Mouse (Mus musculus): ENCODE measurements around the gene Plcd1. TPM values are rescaled to one million over a fixed set of nuclear protein-coding genes. Genes with fewer than 3 reads are reported as not detected.

Plcd1 gene
- total and polyA plus RNA-seq, 3 experiments = 0.36 TPM; not detected in 2

- Histone ChIP-seq H3K9me3 (replicated peaks; ENCODE audit: insufficient read depth, low read length) (no peaks in the 10 kb centered on the region), H3K9ac (ENCODE audit: control insufficient read depth, low read depth, low read length, poor library complexity, severe bottlenecking) (no peak overlapping the region), H3K36me3 (ENCODE audit: control insufficient read depth in 1 of 2, insufficient read depth in 2 of 2, low read length in 2 of 2) (no peaks in the 10 kb centered on the region), H3K27me3 (ENCODE audit: control insufficient read depth in 1 of 2, insufficient read depth in 2 of 2, low read length in 2 of 2) (no peaks in the 10 kb centered on the region), H3K4me1 (ENCODE audit: control insufficient read depth in 1 of 2, insufficient read depth in 2 of 2, low read length in 2 of 2) (0 out of 4 replicates have a peak, but pooled peaks cover 0 to 5% of the 10 kb centered on the region in 2 experiments), H3K27ac (ENCODE audit: control insufficient read depth, low read depth, low read length) (no peak overlapping the region), H3K79me2 (ENCODE audit: control insufficient read depth, insufficient read depth, low read length, poor library complexity) (no peaks in the 10 kb centered on the region), H3K4me3 (ENCODE audit: control insufficient read depth in 1 of 2, insufficient read depth in 1 of 2, low read depth in 2 of 2, low read length in 2 of 2) (no peak overlapping the region)
- no peak for DNase-seq (ENCODE audit: low read depth, low spot score)
- no peak for TF ChIP-seq JUND (IDR thresholded peaks at IDR 0.05; ENCODE audit: low read depth, low read length)
- TF ChIP-seq ZMIZ1 (IDR thresholded peaks at IDR 0.05; ENCODE audit: low read depth, low read length) = no peak
These were observed 9.3 kb downstream of the Plcd1 start for GRCm38 (mm10) chr9:119083966-119084365.

GRCm38 (mm10) chr9:119082656-119083430 is 10.5 kb downstream of the Plcd1 start:
- Histone ChIP-seq H3K4me3 (ENCODE audit: control insufficient read depth in 1 of 2, insufficient read depth in 1 of 2, low read depth in 2 of 2, low read length in 2 of 2) (no peak overlapping the region), H3K27me3 (ENCODE audit: control insufficient read depth in 1 of 2, insufficient read depth in 2 of 2, low read length in 2 of 2) (no peaks in the 10 kb centered on the region), H3K4me1 (ENCODE audit: control insufficient read depth in 1 of 2, insufficient read depth in 2 of 2, low read length in 2 of 2) (0 out of 4 replicates have a peak, but pooled peaks cover 0 to 3% of the 10 kb centered on the region in 2 experiments), H3K79me2 (ENCODE audit: control insufficient read depth, insufficient read depth, low read length, poor library complexity) (no peaks in the 10 kb centered on the region), H3K27ac (ENCODE audit: control insufficient read depth, low read depth, low read length) (no peak overlapping the region), H3K36me3 (ENCODE audit: control insufficient read depth in 1 of 2, insufficient read depth in 2 of 2, low read length in 2 of 2) (no peaks in the 10 kb centered on the region), H3K9me3 (replicated peaks; ENCODE audit: insufficient read depth, low read length) (no peaks in the 10 kb centered on the region), H3K9ac (ENCODE audit: control insufficient read depth, low read depth, low read length, poor library complexity, severe bottlenecking) (no peak overlapping the region)
- TF ChIP-seq RAD21 (IDR thresholded peaks at IDR 0.05; ENCODE audit: low read depth, low read length) (no peak), ZMIZ1 (IDR thresholded peaks at IDR 0.05; ENCODE audit: low read depth, low read length) (no peak), USF2 (IDR thresholded peaks at IDR 0.05; ENCODE audit: borderline replicate concordance in 1 of 2, insufficient read depth in 1 of 2, low read depth in 1 of 2, low read length in 2 of 2) (no peak), GATA1 (IDR thresholded peaks at IDR 0.05; ENCODE audit: low read depth, low read length) (no peak), SIN3A (IDR thresholded peaks at IDR 0.05; ENCODE audit: low read length) (no peak)
- DNase-seq (ENCODE audit: low read depth, low spot score) = no peak

GRCm38 (mm10) chr9:119082039-119082438 is 11.3 kb downstream of the Plcd1 start:
- Histone ChIP-seq H3K27me3 (ENCODE audit: control insufficient read depth in 1 of 2, insufficient read depth in 2 of 2, low read length in 2 of 2) (no peaks in the 10 kb centered on the region), H3K27ac (ENCODE audit: control insufficient read depth, low read depth, low read length) (no peak overlapping the region), H3K4me1 (ENCODE audit: control insufficient read depth in 1 of 2, insufficient read depth in 2 of 2, low read length in 2 of 2) (no peaks in the 10 kb centered on the region), H3K79me2 (ENCODE audit: control insufficient read depth, insufficient read depth, low read length, poor library complexity) (no peaks in the 10 kb centered on the region), H3K36me3 (ENCODE audit: control insufficient read depth in 1 of 2, insufficient read depth in 2 of 2, low read length in 2 of 2) (no peaks in the 10 kb centered on the region), H3K9ac (ENCODE audit: control insufficient read depth, low read depth, low read length, poor library complexity, severe bottlenecking) (no peak overlapping the region), H3K9me3 (replicated peaks; ENCODE audit: insufficient read depth, low read length) (no peaks in the 10 kb centered on the region), H3K4me3 (ENCODE audit: control insufficient read depth in 1 of 2, insufficient read depth in 1 of 2, low read depth in 2 of 2, low read length in 2 of 2) (no peak overlapping the region)
- TF ChIP-seq ETS1 (IDR thresholded peaks at IDR 0.05; ENCODE audit: low read depth, low read length) (no peak), KAT2A (conservative IDR thresholded peaks at IDR 0.05; ENCODE audit: low read depth, low read length) (no peak), JUND (IDR thresholded peaks at IDR 0.05; ENCODE audit: low read depth, low read length) (no peak), E2F4 (IDR thresholded peaks at IDR 0.05; ENCODE audit: borderline replicate concordance, low read depth, low read length) (no peak), ZKSCAN1 (IDR thresholded peaks at IDR 0.05; ENCODE audit: low read depth, low read length) (no peak), TAL1 (IDR thresholded peaks at IDR 0.05; ENCODE audit: low read length) (no peak), POLR2AphosphoS2 (IDR thresholded peaks at IDR 0.05; ENCODE audit: low read length) (no peak), ZC3H11A (IDR thresholded peaks at IDR 0.05; ENCODE audit: low read depth, low read length) (no peak)
- DNase-seq (ENCODE audit: low read depth, low spot score) = no peak

Data from MEL (cell line).